Mouse (Mus musculus) olfactory bulb, adult 2 months (tissue): ENCODE data around the gene Map3k20.

ENCODE experiments used
- CTCF ChIP-seq: fragments of 200-500 bp; IDR thresholded peaks from 2 replicates; pipeline ENCODE4 v1.5.1; 2012; ENCODE audit warnings: low read depth, mild to moderate bottlenecking, low read length, moderate library complexity; ENCODE audit not compliant: insufficient read depth
- POLR2A ChIP-seq: fragments of 200-500 bp; IDR thresholded peaks from 2 replicates; pipeline ENCODE4 v1.6.1; 2012; ENCODE audit warnings: mild to moderate bottlenecking, low read depth, low read length, moderate library complexity; ENCODE audit not compliant: insufficient read depth

GRCm38 (mm10) chr2:72426776-72427175, 141.3 kb downstream of the Map3k20 start:
- TF ChIP-seq POLR2A (no peak), CTCF (no peak)
